Mouse (Mus musculus) ovary, postnatal 10 days (tissue): Measurements from ENCODE around the gene Agpat4.

Experiments used
- DNase-seq: peaks from one replicate; pipeline ENCODE4 v3.0.0; 2022; ENCODE audit warnings: low spot score

Agpat4 gene

GRCm38 (mm10) chr17:12118561-12118925 is at the start of gene Agpat4:
TSS of gene Agpat4 (plus strand) at chr17:12118704.
- DNase-seq, result peak; percentile 16

DNA sequence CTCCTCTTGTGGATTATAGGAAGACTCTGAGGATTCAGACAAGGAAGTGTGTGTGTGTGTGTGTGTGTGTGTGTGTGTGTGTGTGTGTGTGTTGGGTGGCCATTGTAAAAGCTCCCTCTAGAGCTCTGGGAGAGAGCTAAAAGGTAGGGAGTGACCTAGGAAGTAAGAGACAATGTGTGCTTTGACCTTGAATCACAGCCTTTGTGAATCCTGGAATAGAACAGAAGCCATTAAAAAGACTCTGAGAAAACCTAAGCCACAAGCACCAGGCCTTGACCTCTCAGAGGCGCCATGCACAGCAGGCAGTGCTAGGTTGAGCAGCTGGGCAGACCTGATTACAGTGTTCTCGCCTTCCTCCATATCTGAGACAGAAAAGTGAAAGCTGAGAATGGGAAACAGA is 41.7 kb upstream of the Agpat4 start:
- no peak for DNase-seq

GRCm38 (mm10) chr17:12080656-12081495 is 37.6 kb upstream of the Agpat4 start:
- DNase-seq, result no peak

DNA sequence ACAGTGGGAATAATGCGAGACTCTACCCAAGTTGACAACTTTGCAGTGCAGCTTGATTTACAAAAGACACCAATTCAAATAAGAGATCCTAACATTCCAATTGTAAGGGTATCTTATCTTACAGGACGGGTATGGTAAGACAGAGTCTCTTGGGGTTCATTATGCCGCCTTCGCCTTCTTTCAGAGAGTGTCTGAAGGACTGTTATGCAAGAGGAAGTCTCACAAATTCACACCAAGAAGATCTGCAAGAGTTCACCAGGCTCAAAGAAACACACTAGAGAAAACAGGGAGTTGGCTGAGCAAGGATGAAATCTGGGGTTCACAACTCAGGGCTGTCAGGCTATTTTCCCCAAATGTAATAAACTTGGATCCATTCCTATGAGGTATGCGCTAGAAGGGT is 36.3 kb upstream of the Agpat4 start:
- no peak for DNase-seq

- no peak for DNase-seq
Observed at GRCm38 (mm10) chr17:12090261-12090927, 28.1 kb upstream of the Agpat4 start.

- no peak for DNase-seq
Observed at GRCm38 (mm10) chr17:12092901-12093564, 25.5 kb upstream of the Agpat4 start.

DNA sequence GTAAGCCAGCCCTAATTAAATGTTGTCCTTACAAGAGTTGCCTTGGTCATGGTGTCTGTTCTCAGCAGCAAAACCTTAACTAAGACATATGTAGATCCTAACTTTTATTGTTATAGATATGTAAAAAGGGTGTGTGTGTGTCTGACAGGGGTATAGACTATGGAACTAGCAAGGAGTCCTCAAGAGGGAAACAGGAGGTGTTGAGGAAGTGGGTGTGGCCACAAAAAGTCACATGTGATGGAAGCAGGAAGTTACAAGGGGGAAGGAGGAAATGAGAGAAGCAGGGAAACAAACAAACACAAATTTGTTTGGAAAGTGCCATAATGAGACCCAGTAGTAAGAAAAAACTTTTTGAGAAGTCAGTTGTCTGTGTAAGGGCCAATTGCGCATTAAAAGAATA is 24.5 kb upstream of the Agpat4 start:
- no peak for DNase-seq

- DNase-seq, result no peak
Observed at GRCm38 (mm10) chr17:12094827-12095590, 23.5 kb upstream of the Agpat4 start.

DNA sequence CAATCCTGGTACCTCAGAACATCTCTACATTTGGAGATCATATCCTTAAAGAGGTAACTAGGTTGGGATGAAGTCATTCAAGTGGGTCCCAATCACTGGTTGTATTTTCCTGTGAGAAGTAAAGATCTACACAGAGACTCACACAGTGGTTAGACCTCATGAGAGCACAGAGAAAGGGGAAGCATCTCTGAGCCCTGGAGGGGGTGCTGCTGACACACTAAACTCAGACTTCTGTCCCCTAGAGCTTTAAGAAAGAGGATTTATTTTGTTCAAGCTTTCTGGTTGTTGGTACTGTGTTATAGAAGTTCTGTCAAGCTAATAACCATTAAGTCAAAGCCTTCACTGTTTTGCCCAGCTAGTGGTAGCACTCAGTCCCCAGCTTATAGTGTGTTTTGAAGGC is 19.1 kb upstream of the Agpat4 start:
- no peak for DNase-seq

DNA sequence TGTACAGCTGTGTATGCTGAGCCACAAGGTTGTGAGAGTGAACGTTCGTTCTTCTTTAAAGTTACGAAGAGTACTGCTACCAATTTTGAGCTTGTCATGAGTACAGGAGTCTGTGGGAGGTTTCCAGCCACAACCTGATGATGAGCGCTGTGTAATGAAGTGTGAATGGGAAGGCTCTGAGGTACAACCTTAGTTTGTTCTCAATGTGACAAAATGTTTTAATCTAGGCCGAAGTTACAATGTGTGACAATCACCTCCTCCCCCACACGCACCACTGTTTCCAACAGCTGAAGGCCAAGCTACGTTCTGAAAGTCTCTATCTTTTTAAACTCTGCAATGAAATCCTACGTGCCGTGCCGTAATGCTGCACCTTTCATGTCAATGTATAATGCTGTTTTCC is 16.2 kb upstream of the Agpat4 start:
- no peak for DNase-seq

GRCm38 (mm10) chr17:12103781-12104180 is 14.7 kb upstream of the Agpat4 start:
- no peak for DNase-seq

DNA sequence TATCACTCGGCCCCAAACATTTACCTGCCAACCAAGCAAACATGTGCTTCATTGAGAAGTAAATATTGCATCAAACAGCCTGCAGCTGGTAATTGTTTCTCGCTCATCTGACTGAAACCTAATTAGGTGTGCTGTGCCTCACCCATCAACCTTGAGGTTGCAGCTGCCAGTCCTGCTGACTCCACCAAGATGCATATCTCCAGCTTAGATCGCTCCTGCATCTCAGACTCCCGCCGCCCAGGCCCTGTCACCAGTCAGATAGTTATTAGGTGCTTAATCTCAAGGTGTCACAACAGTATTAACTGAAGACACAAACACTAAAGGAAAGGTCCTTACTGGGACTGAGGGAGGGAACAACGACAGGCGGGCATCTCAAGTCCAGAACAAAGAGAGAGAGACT is 14.3 kb upstream of the Agpat4 start:
- no peak for DNase-seq

DNA sequence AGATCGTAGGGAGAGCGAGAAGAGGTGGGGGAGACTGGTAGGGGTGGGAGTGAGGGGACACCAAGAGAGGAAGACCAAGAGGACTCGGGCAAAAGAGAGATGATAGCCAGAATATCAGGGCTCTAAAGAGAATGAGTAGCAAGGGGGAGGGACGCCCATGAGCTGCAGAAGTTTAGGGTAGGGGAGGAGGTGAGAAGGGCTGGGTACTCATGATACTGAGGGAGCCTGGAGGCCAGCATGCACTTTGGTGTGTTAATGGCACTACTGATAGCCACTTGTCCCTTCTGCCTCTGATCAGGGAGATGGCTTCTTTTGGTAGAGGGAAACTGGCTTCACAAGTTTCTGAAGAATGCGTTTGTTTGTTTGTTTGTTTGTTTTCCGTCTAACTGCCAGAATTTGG is 13.8 kb upstream of the Agpat4 start:
- DNase-seq, result no peak

GRCm38 (mm10) chr17:12106255-12106654 is 12.2 kb upstream of the Agpat4 start:
- no peak for DNase-seq

DNA sequence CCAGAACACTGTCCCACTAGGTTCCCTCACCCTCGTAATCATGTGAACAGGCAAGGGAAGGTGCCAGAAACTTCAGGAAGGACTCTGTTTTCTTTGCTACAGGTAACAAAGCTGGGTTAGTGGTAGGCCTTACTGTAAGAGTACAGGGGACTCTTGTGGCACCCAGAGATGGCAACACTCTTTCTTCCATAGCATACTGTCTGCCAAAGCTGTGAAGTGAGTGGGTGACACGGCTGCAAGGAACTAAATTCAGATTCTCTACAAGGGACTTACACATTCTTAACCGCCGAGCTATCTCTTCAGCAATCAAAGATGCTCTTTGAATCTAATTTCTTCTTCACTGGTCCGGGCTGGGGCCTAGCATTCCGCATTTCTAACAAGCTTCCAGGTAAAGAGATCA is 4.9 kb upstream of the Agpat4 start:
- no peak for DNase-seq

DNA sequence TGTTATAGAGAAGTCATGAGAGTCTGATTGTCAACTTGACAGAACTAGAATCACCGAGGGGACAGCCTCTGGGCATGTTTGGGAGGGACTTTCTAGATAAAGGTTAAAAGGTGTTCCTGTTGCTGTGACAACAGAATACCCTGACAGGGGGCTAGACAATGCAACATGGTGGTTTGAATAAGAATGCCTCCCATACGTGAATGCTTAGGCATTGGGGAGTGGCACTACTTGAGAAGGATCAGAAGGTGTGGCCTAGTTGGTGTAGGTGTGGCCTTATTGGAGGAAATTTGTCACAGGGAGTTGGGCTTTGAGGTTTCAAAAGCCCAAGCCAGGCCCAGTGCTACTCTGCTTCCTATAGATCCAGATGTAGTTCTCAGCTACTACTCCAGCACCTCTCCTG is 3.4 kb upstream of the Agpat4 start:
- DNase-seq, result no peak

DNA sequence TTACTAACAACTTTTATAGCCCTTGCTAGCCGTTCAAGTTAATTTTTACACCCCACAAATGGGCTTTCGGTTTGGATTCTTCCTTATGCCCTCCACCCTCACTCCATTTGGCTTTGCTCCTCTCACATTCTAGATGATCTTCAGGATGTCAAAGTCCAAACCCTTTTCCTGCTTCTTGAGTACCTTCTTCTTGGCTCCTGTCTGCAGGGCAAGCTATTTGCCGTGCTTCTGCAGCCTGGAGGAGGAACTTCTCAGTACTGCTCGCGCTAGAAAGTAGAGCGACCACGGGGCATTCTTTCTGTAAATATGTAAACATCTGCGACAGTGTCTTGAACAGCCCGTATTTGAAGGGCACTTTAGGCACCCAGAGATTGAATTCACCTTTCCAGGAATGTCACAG is 373 bp upstream of the Agpat4 start:
- no peak for DNase-seq

GRCm38 (mm10) chr17:12118926-12119641 is 580 bp downstream of the Agpat4 start:
- DNase-seq, result peak; percentile 39

DNA sequence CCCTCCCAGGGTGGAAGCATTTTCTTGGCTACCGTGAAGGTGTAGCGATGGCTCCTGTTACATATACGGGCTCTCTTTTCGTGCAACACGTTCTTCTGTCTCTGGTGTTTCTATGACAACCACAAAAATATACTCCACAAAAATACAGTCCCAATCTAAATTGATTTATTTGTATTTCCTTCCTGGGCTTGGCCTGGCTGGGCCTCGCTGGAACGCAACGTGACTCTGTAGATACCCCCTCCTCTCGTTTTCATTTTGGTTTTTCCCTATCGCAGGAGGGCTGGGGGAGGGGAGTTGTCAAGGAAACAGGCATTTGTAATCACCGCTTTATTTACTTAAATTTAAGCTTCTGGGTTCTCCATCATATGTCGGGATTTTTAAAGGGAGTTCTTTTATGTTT is 1.2 kb downstream of the Agpat4 start:
- DNase-seq, result no peak

DNA sequence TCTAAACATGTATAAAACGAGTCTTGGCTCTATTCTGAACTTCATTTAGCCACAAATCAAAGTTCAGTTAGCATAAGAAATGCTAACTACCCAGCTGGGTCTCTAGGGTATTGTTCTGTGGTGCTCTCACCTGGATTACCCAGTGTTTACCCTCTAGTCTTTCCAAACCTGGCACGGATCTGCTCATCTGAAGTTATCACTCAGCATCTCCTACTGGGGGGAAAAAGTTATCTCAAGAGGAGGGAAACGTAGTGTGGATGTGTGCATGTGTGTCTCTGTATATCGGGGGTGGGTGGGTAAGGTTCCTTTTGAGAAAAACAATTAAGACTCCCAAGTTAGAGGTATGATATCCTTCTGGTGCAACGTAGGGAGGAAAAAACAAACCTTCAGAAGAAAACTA is 1.8 kb downstream of the Agpat4 start:
- DNase-seq, result no peak

- DNase-seq, result no peak
Observed at GRCm38 (mm10) chr17:12121226-12121794, 2.8 kb downstream of the Agpat4 start.
